Mouse (Mus musculus) MEL (cell line): ENCODE data around the gene Gtf3c2. TPM values are rescaled to one million over a fixed set of nuclear protein-coding genes. Genes with fewer than 3 reads are reported as not detected.

ENCODE experiments used
- DNase-seq: peaks from one replicate; pipeline ENCODE4 v3.0.0; 2011; ENCODE audit warnings: low read depth, low spot score
- H3K27ac ChIP-seq: 2 replicates; pipeline ENCODE4 v1.5.1; 2012; ENCODE audit warnings: low read depth, mild to moderate bottlenecking, control low read depth, low read length, moderate library complexity; ENCODE audit not compliant: control insufficient read depth
- H3K27me3 ChIP-seq, 2 experiments: fragments of 150-350 bp in 1 of 2; sonication (generic) in 1 of 2; 2 replicates each; pipeline ENCODE4 v1.6.1; 2012; ENCODE audit warnings: low read length in 2 of 2, mild to moderate bottlenecking in 2 of 2, improper control_type of control experiment in 1 of 2, moderate library complexity in 1 of 2; ENCODE audit not compliant: insufficient read depth in 2 of 2, control insufficient read depth in 1 of 2
- H3K36me3 ChIP-seq, 2 experiments: 2 replicates each; pipeline ENCODE4 v1.6.1; 2012 to 2014; ENCODE audit warnings: low read length in 2 of 2, improper control_type of control experiment in 1 of 2, inconsistent platforms in 1 of 2, mild to moderate bottlenecking in 1 of 2; ENCODE audit not compliant: insufficient read depth in 2 of 2, control insufficient read depth in 1 of 2
- H3K4me1 ChIP-seq, 2 experiments: fragments of 150-350 bp in 1 of 2; sonication (generic) in 1 of 2; 2 replicates each; pipeline ENCODE4 v1.6.1; 2012; ENCODE audit warnings: low read length in 2 of 2, improper control_type of control experiment in 1 of 2, mild to moderate bottlenecking in 1 of 2; ENCODE audit not compliant: insufficient read depth in 2 of 2, control insufficient read depth in 1 of 2
- H3K4me3 ChIP-seq, 2 experiments: fragments of 150-350 bp in 1 of 2; sonication (generic) in 1 of 2; 2 replicates each; pipeline ENCODE4 v1.5.1; 2012; ENCODE audit warnings: low read depth in 2 of 2, low read length in 2 of 2, mild to moderate bottlenecking in 2 of 2, moderate library complexity in 2 of 2, control low read depth in 1 of 2, improper control_type of control experiment in 1 of 2; ENCODE audit not compliant: control insufficient read depth in 1 of 2, insufficient read depth in 1 of 2
- H3K79me2 ChIP-seq: 2 replicates; pipeline ENCODE4 v1.6.1; 2012; ENCODE audit warnings: mild to moderate bottlenecking, low read length, moderate library complexity; ENCODE audit not compliant: control insufficient read depth, poor library complexity, insufficient read depth
- H3K9ac ChIP-seq: 2 replicates; pipeline ENCODE4 v1.6.1; 2012; ENCODE audit warnings: low read depth, mild to moderate bottlenecking, control low read depth, low read length, moderate library complexity; ENCODE audit not compliant: control insufficient read depth, poor library complexity, severe bottlenecking
- H3K9me3 ChIP-seq: fragments of 150-350 bp; sonication (generic); replicated peaks from 2 replicates; pipeline ENCODE4 v1.6.1; 2012; ENCODE audit warnings: mild to moderate bottlenecking, low read length, improper control_type of control experiment, moderate library complexity; ENCODE audit not compliant: insufficient read depth
- BHLHE40 ChIP-seq: IDR thresholded peaks from 2 replicates; pipeline ENCODE4 v1.6.1; 2012; ENCODE audit warnings: low read depth, mild to moderate bottlenecking, inconsistent platforms, low read length, improper control_type of control experiment, borderline replicate concordance
- CHD1 ChIP-seq: IDR thresholded peaks from 2 replicates; pipeline ENCODE4 v1.6.1; 2012; ENCODE audit warnings: low read depth, mild to moderate bottlenecking, inconsistent platforms, low read length, improper control_type of control experiment
- CTCF ChIP-seq, 3 experiments: IDR thresholded peaks in 2 of 3; conservative IDR thresholded peaks in 1 of 3; 2 replicates each; pipeline ENCODE4 v1.5.1; 2011 to 2012; ENCODE audit warnings: low read length in 3 of 3, low read depth in 2 of 3, mild to moderate bottlenecking in 2 of 3, improper control_type of control experiment in 1 of 3, inconsistent platforms in 1 of 3, mixed read lengths in 1 of 3, moderate library complexity in 1 of 3; ENCODE audit not compliant: control insufficient read depth in 1 of 3, insufficient read depth in 1 of 3, poor library complexity in 1 of 3, severe bottlenecking in 1 of 3
- E2F4 ChIP-seq: IDR thresholded peaks from 2 replicates; pipeline ENCODE4 v1.6.1; 2011; ENCODE audit warnings: low read depth, low read length, improper control_type of control experiment, borderline replicate concordance
- ELF1 ChIP-seq: IDR thresholded peaks from 2 replicates; pipeline ENCODE4 v1.6.1; 2014; ENCODE audit warnings: low read depth, mild to moderate bottlenecking, inconsistent platforms, low read length, improper control_type of control experiment, moderate library complexity
- EP300 ChIP-seq, 2 experiments: IDR thresholded peaks; 2 replicates each; pipeline ENCODE4 v1.6.1; 2011; ENCODE audit warnings: improper control_type of control experiment in 2 of 2, low read length in 2 of 2, low read depth in 1 of 2, mild to moderate bottlenecking in 1 of 2
- GATA1 ChIP-seq: IDR thresholded peaks from 2 replicates; pipeline ENCODE4 v1.6.1; 2011; ENCODE audit warnings: low read depth, low read length, improper control_type of control experiment
- KAT2A ChIP-seq: conservative IDR thresholded peaks from 2 replicates; pipeline ENCODE4 v1.6.1; 2012; ENCODE audit warnings: low read depth, low read length, improper control_type of control experiment, inconsistent platforms
- MAX ChIP-seq: IDR thresholded peaks from 2 replicates; pipeline ENCODE4 v1.6.1; 2011; ENCODE audit warnings: low read length, improper control_type of control experiment
- MAZ ChIP-seq: IDR thresholded peaks from 2 replicates; pipeline ENCODE4 v1.6.1; 2012; ENCODE audit warnings: low read depth, mild to moderate bottlenecking, inconsistent platforms, low read length, improper control_type of control experiment
- MEF2A ChIP-seq: IDR thresholded peaks from 2 replicates; pipeline ENCODE4 v1.6.1; 2014; ENCODE audit warnings: low read depth, mild to moderate bottlenecking, inconsistent platforms, low read length, improper control_type of control experiment; ENCODE audit not compliant: poor library complexity, insufficient replicate concordance, severe bottlenecking; ENCODE audit errors: extremely low read depth
- MXI1 ChIP-seq: IDR thresholded peaks from 2 replicates; pipeline ENCODE4 v1.6.1; 2011; ENCODE audit warnings: mild to moderate bottlenecking, low read depth, low read length, improper control_type of control experiment
- MYB ChIP-seq: IDR thresholded peaks from 2 replicates; pipeline ENCODE4 v1.6.1; 2011; ENCODE audit warnings: mild to moderate bottlenecking, low read depth, low read length, improper control_type of control experiment
- NELFE ChIP-seq: IDR thresholded peaks from 2 replicates; pipeline ENCODE4 v1.6.1; 2011; ENCODE audit warnings: low read depth, low read length, improper control_type of control experiment
- NRF1 ChIP-seq: IDR thresholded peaks from 2 replicates; pipeline ENCODE4 v1.6.1; 2014; ENCODE audit warnings: low read depth, mild to moderate bottlenecking, inconsistent platforms, low read length, improper control_type of control experiment, moderate library complexity; ENCODE audit not compliant: poor library complexity, insufficient read depth, severe bottlenecking
- POLR2A ChIP-seq, 2 experiments: IDR thresholded peaks; 2 replicates each; pipeline ENCODE4 v1.6.1; 2011 to 2012; ENCODE audit warnings: low read length in 2 of 2, mild to moderate bottlenecking in 2 of 2, control low read depth in 1 of 2, improper control_type of control experiment in 1 of 2, low read depth in 1 of 2, moderate library complexity in 1 of 2; ENCODE audit not compliant: control insufficient read depth in 1 of 2, insufficient read depth in 1 of 2, poor library complexity in 1 of 2
- POLR2AphosphoS2 ChIP-seq: IDR thresholded peaks from 2 replicates; pipeline ENCODE4 v1.6.1; 2011; ENCODE audit warnings: low read length, improper control_type of control experiment
- SIN3A ChIP-seq: IDR thresholded peaks from 2 replicates; pipeline ENCODE4 v1.6.1; 2012; ENCODE audit warnings: low read length, improper control_type of control experiment, inconsistent platforms
- SMC3 ChIP-seq: IDR thresholded peaks from 2 replicates; pipeline ENCODE4 v1.6.1; 2011; ENCODE audit warnings: low read depth, low read length, improper control_type of control experiment
- ZKSCAN1 ChIP-seq: IDR thresholded peaks from 2 replicates; pipeline ENCODE4 v1.6.1; 2012; ENCODE audit warnings: low read depth, mild to moderate bottlenecking, inconsistent platforms, low read length, improper control_type of control experiment, moderate library complexity
- ZMIZ1 ChIP-seq: IDR thresholded peaks from 2 replicates; pipeline ENCODE4 v1.6.1; 2012; ENCODE audit warnings: low read depth, mild to moderate bottlenecking, inconsistent platforms, low read length, improper control_type of control experiment, moderate library complexity
- polyA plus RNA-seq, 2 experiments: library from polyadenylated mRNA; stranded (reverse) in 1 of 2; unstranded in 1 of 2; fragments of >175 nt in 1 of 2; fragments of >200 nt in 1 of 2; gene quantifications; 2 replicates each; pipeline versions ENCODE4 v1.2.1 to v1.2.4; 2012; ENCODE audit warnings: low replicate concordance in 2 of 2, low read depth in 1 of 2; ENCODE audit not compliant: insufficient read length in 2 of 2, insufficient read depth in 1 of 2, missing spikeins in 1 of 2
- total RNA-seq: library from RNA; depleted of rRNA; stranded (reverse); fragments of 300-350 nt; gene quantifications from 2 replicates; pipeline ENCODE4 v1.2.3, GENCODE M21; 2012

Gene Gtf3c2
- total and polyA plus RNA-seq, 3 experiments, result 50.9 to 129 TPM; not detected in 1

- Histone ChIP-seq H3K27me3 (no peaks in the 10 kb centered on the region), H3K9ac (no peak overlapping the region), H3K79me2 (peaks cover 29% of the 10 kb centered on the region), H3K27ac (no peak overlapping the region), H3K36me3 (peaks cover 4 to 21% of the 10 kb centered on the region in 2 experiments), H3K9me3 (no peaks in the 10 kb centered on the region), H3K4me1 (peaks cover 0 to 9% of the 10 kb centered on the region in 2 experiments; a peak in 1 of 4 replicates), H3K4me3 (no peak overlapping the region)
- DNase-seq, result no peak
- TF ChIP-seq CHD1 (no peak), KAT2A (no peak), POLR2A (IDR thresholded peaks at IDR 0.05; ENCODE audit: control insufficient read depth in 1 of 2, insufficient read depth in 1 of 2, low read depth in 1 of 2, low read length in 2 of 2, poor library complexity in 1 of 2) (peak in 1 of 2 experiments; percentile 24; a peak in 1 of 4 replicates), SMC3 (no peak), ZMIZ1 (no peak), ELF1 (no peak)
Observed at GRCm38 (mm10) chr5:31196207-31196606, 16.3 kb upstream of the Gtf3c2 start.

- H3K9me3 ChIP-seq, result no peaks in the 10 kb centered on the region
- no peaks in the 10 kb centered on the region for H3K27me3 ChIP-seq
- no peak overlapping the region for H3K9ac ChIP-seq
- no peak for TF ChIP-seq MXI1
- no peak for TF ChIP-seq SIN3A
- no peak for TF ChIP-seq MAZ
- TF ChIP-seq ZKSCAN1, result no peak
- no peak for TF ChIP-seq NRF1
- TF ChIP-seq ZMIZ1, result no peak
- TF ChIP-seq MAX, result no peak
- no peak for TF ChIP-seq POLR2AphosphoS2
- no peak for TF ChIP-seq NELFE
- no peak for TF ChIP-seq EP300 (IDR thresholded peaks at IDR 0.05; ENCODE audit: low read depth in 1 of 2, low read length in 2 of 2)
- no peak for TF ChIP-seq MEF2A
- TF ChIP-seq E2F4, result no peak
- no peak for TF ChIP-seq CTCF (IDR thresholded peaks at IDR 0.05 in 2 of 3, conservative IDR thresholded peaks at IDR 0.05 in 1 of 3; ENCODE audit: control insufficient read depth in 1 of 3, insufficient read depth in 1 of 3, low read depth in 2 of 3, low read length in 3 of 3, poor library complexity in 1 of 3, severe bottlenecking in 1 of 3)
- no peak for TF ChIP-seq MYB
- TF ChIP-seq BHLHE40, result no peak
- TF ChIP-seq GATA1, result no peak
- no peak for TF ChIP-seq ELF1
- no peak for DNase-seq
- H3K27ac ChIP-seq, result no peak overlapping the region
- H3K36me3 ChIP-seq, result peaks cover 4 to 18% of the 10 kb centered on the region in 2 experiments
- peaks cover 28% of the 10 kb centered on the region for H3K79me2 ChIP-seq
- no peak overlapping the region for H3K4me3 ChIP-seq
- peaks cover 0 to 9% of the 10 kb centered on the region in 2 experiments; a peak in 1 of 4 replicates for H3K4me1 ChIP-seq
Observed at GRCm38 (mm10) chr5:31195671-31196070, 15.7 kb upstream of the Gtf3c2 start.
